Mouse (Mus musculus): Measurements from ENCODE around the gene Sipa1l3.

Sipa1l3 gene

DNA sequence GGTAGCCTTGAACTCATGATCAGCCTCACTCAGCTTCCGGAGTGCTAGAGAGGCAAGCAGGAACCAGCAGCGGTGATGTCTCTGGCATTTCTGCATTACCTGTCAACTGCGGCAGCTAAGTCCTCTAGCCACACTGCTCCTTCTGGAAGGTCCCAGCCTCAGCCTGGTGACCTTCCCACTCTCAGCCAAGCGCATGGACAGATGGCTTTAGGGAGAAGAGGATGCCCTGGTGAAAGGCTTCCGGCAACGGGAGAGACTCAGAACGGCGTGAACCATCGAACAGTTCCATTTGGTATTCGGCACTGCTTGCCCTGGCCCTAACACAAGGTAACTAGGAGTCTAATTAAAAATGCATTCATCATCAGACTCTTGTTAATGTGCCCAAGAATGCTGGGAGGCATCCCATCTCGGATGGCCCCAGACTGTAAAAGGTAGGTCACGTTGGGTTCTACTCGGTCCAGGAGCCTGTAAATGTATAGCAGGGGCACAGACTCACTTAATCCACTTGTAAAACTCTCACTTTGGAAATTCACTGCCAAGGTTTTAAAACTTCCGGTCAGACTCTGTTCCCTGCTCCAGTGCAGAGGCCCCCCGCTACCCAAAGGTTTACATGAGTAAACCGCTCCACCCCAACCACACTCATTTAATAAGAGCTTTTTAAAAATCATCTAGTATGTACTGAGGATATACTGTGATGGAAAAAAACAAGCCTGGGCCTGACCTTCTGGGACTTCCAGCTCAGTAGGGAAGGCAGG lies 37.7 kb downstream of the Sipa1l3 start:
- DNase-seq (ENCODE audit: low read depth, low spot score): no peak

GRCm38 (mm10) chr7:29480183-29480582 lies 38.3 kb downstream of the Sipa1l3 start:
- no peak for DNase-seq (ENCODE audit: low read depth, low spot score)

GRCm38 (mm10) chr7:29475005-29475404 lies 43.4 kb downstream of the Sipa1l3 start:
- no peak for DNase-seq (ENCODE audit: low read depth, low spot score)

DNA sequence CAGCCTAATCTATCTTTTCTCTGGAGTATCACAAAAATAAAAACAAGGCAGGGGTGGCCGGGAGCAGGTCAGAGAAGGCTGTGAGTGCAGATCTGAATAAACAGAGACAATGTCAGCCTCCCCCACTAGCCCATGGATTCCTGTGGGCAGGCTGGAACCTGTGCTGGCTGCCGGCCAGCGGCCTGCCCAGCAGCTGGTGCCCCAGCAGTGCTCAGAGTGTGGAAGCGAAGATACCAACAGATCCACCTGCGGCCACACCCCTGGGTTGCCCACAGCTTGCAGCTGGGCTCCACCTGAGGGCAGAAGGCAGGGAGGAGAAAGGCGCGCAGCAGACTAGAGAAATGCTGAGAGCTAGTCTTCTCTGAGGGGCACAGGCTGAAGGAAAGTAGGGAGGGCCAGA lies 47.1 kb downstream of the Sipa1l3 start:
- no peak for DNase-seq (ENCODE audit: low read depth, low spot score)

- DNase-seq (ENCODE audit: low read depth, low spot score): no peak
These were observed 48.7 kb downstream of the Sipa1l3 start for GRCm38 (mm10) chr7:29469602-29470344.

GRCm38 (mm10) chr7:29468593-29468992 lies 49.8 kb downstream of the Sipa1l3 start:
- no peak for DNase-seq (ENCODE audit: low read depth, low spot score)

- no peak for DNase-seq (ENCODE audit: low read depth, low spot score)
These were observed 51.9 kb downstream of the Sipa1l3 start for GRCm38 (mm10) chr7:29466585-29466984.

DNA sequence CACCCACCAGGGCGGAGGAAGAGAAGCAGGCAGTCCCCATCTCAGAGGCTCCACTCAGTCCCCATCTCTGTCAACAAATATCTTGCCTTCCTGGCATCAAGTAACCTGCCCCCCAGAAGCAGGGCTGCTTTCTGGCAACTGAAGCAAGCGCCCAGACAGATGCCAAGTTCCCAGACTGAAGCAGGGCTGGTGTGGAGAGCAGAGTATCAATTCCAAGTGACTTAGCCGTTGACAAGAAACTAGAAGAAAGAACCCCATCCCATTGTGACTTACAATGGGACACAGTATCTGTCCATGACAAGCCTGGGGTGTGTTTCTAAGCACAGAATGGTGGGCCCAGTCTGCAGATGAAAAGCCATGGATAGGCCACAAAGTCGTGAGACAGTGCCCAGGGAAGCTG lies 52.7 kb downstream of the Sipa1l3 start:
- DNase-seq (ENCODE audit: low read depth, low spot score): no peak

GRCm38 (mm10) chr7:29462820-29463219 lies 55.6 kb downstream of the Sipa1l3 start:
- no peak for DNase-seq (ENCODE audit: low read depth, low spot score)

DNA sequence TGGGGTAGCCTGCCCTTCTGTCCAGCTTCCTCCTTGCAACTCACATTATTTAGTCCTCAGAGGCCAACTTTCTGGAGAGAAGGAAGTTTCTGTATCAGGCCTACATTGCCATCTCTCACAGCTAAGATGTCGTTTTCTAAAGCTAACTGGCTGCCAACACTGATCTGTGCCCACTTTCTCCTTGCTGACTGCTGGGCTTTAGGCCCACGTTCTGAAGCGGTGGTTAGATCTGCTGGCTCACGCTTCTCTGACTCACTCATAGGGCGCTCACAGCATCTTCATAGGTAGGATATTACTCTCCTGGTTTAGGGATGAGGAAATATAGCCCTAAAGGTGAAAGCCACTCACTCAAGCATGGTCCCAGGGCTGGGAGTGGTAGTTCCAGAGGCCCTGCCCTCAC lies 56.3 kb downstream of the Sipa1l3 start:
- no peak for DNase-seq (ENCODE audit: low read depth, low spot score)

DNA sequence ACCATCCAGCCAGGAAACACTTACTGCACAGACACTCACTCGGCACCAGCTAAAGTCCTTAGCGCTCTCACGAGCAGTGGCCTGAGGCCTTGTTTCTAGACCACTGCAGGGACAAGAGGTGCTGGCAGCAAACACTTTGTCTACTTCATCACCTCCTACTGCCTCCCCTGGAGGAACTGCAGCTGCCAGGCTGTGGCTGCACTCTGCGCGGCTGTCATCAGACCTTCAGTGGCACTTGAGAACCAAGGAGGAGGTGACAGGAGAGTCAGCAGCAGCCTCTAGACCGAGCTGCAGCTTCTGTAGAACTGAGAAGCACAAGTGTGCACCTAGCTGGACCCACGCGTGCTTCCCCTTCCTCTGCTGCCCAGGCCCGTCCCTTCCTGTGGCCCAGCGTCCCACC lies 56.9 kb downstream of the Sipa1l3 start:
- DNase-seq (ENCODE audit: low read depth, low spot score): no peak

- no peak for DNase-seq (ENCODE audit: low read depth, low spot score)
These were observed 59.3 kb downstream of the Sipa1l3 start for GRCm38 (mm10) chr7:29458889-29459740.

GRCm38 (mm10) chr7:29457772-29458171 lies 60.7 kb downstream of the Sipa1l3 start:
- DNase-seq (ENCODE audit: low read depth, low spot score): no peak

DNA sequence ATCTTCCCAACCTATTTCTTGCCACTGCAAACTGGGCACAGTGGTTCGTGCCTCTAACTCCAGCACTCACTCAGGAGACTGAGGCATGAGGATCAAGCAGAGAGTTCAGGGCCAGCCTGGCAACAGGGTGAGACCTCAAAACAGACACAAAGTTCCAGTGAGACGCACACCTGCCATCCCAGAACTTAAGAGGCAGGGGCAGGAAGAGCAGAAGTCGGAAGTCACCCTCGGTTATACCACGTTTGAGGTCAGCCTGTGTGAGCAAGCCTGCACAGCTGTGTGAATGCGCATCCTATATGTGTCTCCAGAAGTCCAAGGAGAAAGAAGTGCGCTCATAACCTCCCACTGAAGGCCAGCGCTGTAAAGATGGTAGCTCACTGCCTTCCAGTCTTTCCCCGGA lies 61.7 kb downstream of the Sipa1l3 start:
- no peak for DNase-seq (ENCODE audit: low read depth, low spot score)

GRCm38 (mm10) chr7:29455591-29455990 lies 62.9 kb downstream of the Sipa1l3 start:
- DNase-seq (ENCODE audit: low read depth, low spot score): no peak

DNA sequence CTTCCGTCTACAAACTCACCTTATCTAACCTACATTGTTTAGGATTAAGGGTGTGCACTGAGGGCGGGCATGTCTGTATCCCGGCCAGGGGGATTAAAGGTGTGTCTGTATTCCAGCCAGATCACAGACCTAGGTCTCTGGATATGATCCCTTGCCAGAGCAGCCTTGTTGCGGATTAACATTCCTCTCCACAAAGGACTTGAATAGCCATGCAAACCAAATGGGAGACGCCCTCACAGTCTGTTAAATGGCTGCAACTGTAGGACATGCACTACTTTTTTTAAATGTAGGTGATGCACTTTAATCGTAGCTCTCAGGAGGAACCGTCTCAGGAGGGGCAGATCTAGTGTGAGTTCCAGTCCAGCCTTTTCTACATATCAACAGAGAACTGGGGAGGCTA lies 63.5 kb downstream of the Sipa1l3 start:
- DNase-seq (ENCODE audit: low read depth, low spot score): no peak

GRCm38 (mm10) chr7:29452991-29453741 lies 65.3 kb downstream of the Sipa1l3 start:
- DNase-seq (ENCODE audit: low read depth, low spot score): no peak

GRCm38 (mm10) chr7:29452381-29452780 lies 66.1 kb downstream of the Sipa1l3 start:
- DNase-seq (ENCODE audit: low read depth, low spot score): no peak

GRCm38 (mm10) chr7:29450175-29450574 lies 68.3 kb downstream of the Sipa1l3 start:
- DNase-seq (ENCODE audit: low read depth, low spot score): no peak

DNA sequence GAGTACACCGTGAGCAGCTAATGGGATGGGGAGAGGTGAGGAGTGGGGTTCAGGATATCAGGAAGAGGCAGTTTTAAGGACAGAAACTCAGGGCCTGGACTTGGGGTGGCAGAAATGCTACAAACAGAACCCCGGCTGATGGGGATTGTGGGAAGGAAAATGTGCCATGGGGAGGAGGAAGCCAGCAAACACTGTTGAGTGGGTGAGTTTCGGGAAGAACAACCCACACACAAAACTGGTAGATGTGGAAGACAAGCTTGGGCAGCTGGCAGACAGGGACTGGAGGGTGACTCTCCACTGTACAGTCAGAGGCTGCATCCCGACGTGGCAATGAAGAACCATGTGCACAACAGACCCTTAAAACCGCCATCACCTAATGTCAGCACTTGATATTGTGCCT lies 69.6 kb downstream of the Sipa1l3 start:
- no peak for DNase-seq (ENCODE audit: low read depth, low spot score)

DNA sequence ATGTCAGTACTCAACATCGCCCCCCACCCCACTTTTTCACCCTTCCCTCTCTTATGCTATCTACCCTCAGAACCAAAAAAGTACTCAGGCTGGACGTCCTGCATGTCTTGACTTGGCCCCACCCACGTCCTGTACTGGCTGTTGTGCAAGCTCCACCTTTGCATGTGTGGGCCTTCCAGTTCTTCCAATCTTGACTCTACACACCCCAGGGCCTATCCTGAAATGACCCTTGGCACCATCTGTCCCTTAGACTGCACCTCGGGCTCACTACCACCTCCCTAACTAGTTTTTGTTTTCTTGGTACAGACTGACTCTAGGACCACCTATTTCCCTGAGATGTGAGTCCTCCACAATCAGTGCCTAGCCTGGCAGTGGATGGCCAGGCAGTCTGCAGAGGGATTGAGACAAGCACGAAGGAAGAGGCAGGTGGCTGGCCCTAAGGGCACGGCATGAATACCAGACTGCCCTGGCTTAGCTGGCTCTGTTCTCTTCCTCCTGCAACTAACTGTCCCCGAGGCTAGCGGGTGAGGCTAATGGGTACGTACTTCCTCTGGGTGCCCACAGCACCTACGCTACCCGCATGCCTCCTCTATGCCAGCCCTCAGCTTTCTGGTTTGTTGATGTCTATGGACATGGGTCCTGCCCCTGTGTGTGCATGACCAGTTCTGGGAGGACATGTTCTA lies 71.2 kb downstream of the Sipa1l3 start:
- DNase-seq (ENCODE audit: low read depth, low spot score): no peak
